Mouse (Mus musculus) lung, adult 10 weeks (tissue): ENCODE data around the gene Nsun3. TPM values are rescaled to one million over a fixed set of nuclear protein-coding genes. Genes with fewer than 3 reads are reported as not detected.

ENCODE experiments used
- polyA plus RNA-seq: library from polyadenylated mRNA; stranded (reverse); fragments of 350-450 nt; fragmentation: Illumina TruSeq; extraction: RNeasy Lipid Tissue Mini Kit (QIAGEN cat#74804); gene quantifications from one replicate; pipeline ENCODE4 v1.2.3, GENCODE M21; 2014; ENCODE audit warnings: low read depth, low replicate concordance; ENCODE audit not compliant: insufficient read depth

The Nsun3 gene
- 3.6 TPM for polyA plus RNA-seq

DNA sequence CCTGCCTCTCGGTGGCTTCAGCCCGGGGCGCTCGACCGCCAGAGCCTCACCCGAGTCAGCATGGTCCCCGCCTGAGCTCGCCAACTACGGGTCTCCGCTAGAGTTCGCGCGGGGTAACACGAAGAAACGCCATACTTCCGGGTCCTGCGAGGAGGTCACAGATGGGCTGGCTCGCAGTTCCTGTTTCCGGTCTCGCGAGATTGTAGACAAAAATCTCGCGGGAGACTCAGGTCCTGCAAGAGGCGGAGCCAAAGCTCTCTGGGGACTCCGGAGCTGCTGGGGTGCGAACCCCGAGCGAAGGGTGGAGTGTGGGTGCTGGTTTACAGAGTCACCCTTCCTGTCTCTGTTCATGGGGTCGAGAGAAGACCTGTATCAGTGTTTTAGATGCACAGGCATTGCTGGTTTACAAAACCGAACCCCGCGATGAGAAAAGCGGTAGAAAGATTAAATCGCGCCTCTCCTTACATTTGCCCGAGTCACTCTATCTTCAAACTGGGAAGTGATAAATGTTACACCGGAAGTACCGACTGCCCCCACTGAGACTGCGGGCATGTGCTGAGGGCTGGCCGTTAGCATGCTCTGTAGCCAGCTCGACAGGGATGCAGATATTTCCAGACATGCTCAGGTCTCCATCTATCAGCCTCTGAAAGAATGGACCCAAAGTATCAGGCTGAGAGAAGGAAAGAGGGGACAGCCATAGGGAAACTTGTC lies at the start of gene Nsun3:
TSS of gene Nsun3 (minus strand) at position 198 of the 711 bp plus-strand sequence.

GRCm38 (mm10) chr16:62814491-62814890 lies 27.9 kb upstream of the Nsun3 start, which contains the start of gene Stx19:
TSS of gene Stx19 (plus strand) at chr16:62814676.

Other genes starting within 250 kb of the Nsun3 start
- 4.7 TPM for gene Stx19, start 27.9 kb upstream of the Nsun3 start, polyA plus RNA-seq
- 9.2 TPM for gene Arl13b, start 60.2 kb upstream of the Nsun3 start, polyA plus RNA-seq
- gene Pros1, start 67.5 kb upstream of the Nsun3 start, polyA plus RNA-seq: 43.7 TPM